Mouse (Mus musculus) spleen, adult 2 months (tissue): ENCODE measurements around the gene Parp2. TPM values are rescaled to one million over a fixed set of nuclear protein-coding genes. Genes with fewer than 3 reads are reported as not detected.

Experiments used
- DNase-seq, 2 experiments: peaks; one replicate each; pipeline versions ENCODE4 v3.0.0 to v3.0.0-alpha.2; 2012 to 2021; ENCODE audit warnings: low spot score in 2 of 2, low read depth in 1 of 2
- H3K27ac ChIP-seq: fragments of 200-500 bp; 2 replicates; pipeline ENCODE4 v1.5.1; 2012; ENCODE audit warnings: low read length, inconsistent platforms; ENCODE audit not compliant: insufficient read depth
- H3K27me3 ChIP-seq: fragments of 200-500 bp; 2 replicates; pipeline ENCODE4 v1.6.1; 2012; ENCODE audit warnings: mild to moderate bottlenecking, moderate library complexity, low read length, inconsistent platforms; ENCODE audit not compliant: control insufficient read depth, insufficient read depth
- H3K36me3 ChIP-seq: fragments of 200-500 bp; 2 replicates; pipeline ENCODE4 v1.6.1; 2012; ENCODE audit warnings: mild to moderate bottlenecking, low read length, inconsistent platforms; ENCODE audit not compliant: control insufficient read depth, insufficient read depth
- H3K4me1 ChIP-seq: fragments of 200-500 bp; 2 replicates; pipeline ENCODE4 v1.6.1; 2011; ENCODE audit warnings: inconsistent platforms; ENCODE audit not compliant: control insufficient read depth, insufficient read depth, insufficient read length
- H3K4me3 ChIP-seq: fragments of 200-500 bp; 2 replicates; pipeline ENCODE4 v1.5.1; 2011; ENCODE audit warnings: mild to moderate bottlenecking, inconsistent platforms; ENCODE audit not compliant: insufficient read depth, insufficient read length; ENCODE audit errors: extremely low read depth
- CTCF ChIP-seq: fragments of 200-500 bp; IDR thresholded peaks from 2 replicates; pipeline ENCODE4 v1.5.1; 2011; ENCODE audit warnings: mild to moderate bottlenecking, inconsistent platforms; ENCODE audit not compliant: insufficient read depth, insufficient read length, insufficient replicate concordance; ENCODE audit errors: extremely low read depth
- POLR2A ChIP-seq: fragments of 200-500 bp; IDR thresholded peaks from 2 replicates; pipeline ENCODE4 v1.6.1; 2011; ENCODE audit warnings: low read depth, low read length, inconsistent platforms
- WGBS: fragments of 180-500 bp; shearing (Covaris S2); methylation state at CpG from one replicate; pipeline ENCODE4 v1.1.7; 2018; 5-methylcytosine and 5-hydroxymethylcytosine counted together
- polyA plus RNA-seq: library from polyadenylated mRNA; depleted of rRNA; stranded (reverse); fragments of >200 nt; gene quantifications from 2 replicates; pipeline ENCODE4 v1.2.3, GENCODE M21; 2012

Gene Parp2
- polyA plus RNA-seq, 1 experiment = 17.5 TPM

- Histone ChIP-seq H3K4me3 (peak within 1 kb of the TSS; percentile 81), H3K36me3 (peaks cover 5% of the 10 kb centered on the region), H3K27ac (peak within 1 kb of the TSS; percentile 86), H3K27me3 (no peaks in the 10 kb centered on the region), H3K4me1 (no peaks in the 10 kb centered on the region; the same call in 1 of the 2 replicates)
- WGBS = 1% methylated on average over 21 of the region's 21 CpGs
- TF ChIP-seq CTCF (peak; percentile 92), POLR2A (0 out of 2 replicates have a peak, but pooled peaks have one; percentile 30)
- DNase-seq = peak; percentile 85 to 88
Observed at GRCm38 (mm10) chr14:50785251-50785637, 22.4 kb upstream of the Parp2 start, which contains the start of gene Ttc5. Gene Ttc5 (minus strand): TSS chr14:50785519.

- no peaks in the 10 kb centered on the region for H3K27me3 ChIP-seq
- no peaks in the 10 kb centered on the region; the same call in 1 of the 2 replicates for H3K4me1 ChIP-seq
- 18% methylated on average over 2 of the region's 2 CpGs for WGBS
- DNase-seq = no peak
- no peak overlapping the region for H3K27ac ChIP-seq
- no peaks in the 10 kb centered on the region for H3K36me3 ChIP-seq
- TF ChIP-seq POLR2A (no peak), CTCF (no peak)
- H3K4me3 ChIP-seq = no peak overlapping the region
Observed at GRCm38 (mm10) chr14:50788157-50788556, 19.5 kb upstream of the Parp2 start.

GRCm38 (mm10) chr14:50795261-50795935 is 12.2 kb upstream of the Parp2 start:
- no peak for DNase-seq
- H3K4me1 ChIP-seq = no peaks in the 10 kb centered on the region
- H3K27ac ChIP-seq = no peak overlapping the region
- no peaks in the 10 kb centered on the region for H3K36me3 ChIP-seq
- TF ChIP-seq POLR2A (no peak), CTCF (no peak)
- H3K4me3 ChIP-seq = no peak overlapping the region
- no peaks in the 10 kb centered on the region for H3K27me3 ChIP-seq
- WGBS = 94% methylated on average over 24 of the region's 24 CpGs

- no peak for DNase-seq
- no peak overlapping the region for H3K4me3 ChIP-seq
- no peak overlapping the region for H3K27ac ChIP-seq
- 88% methylated on average over 4 of the region's 4 CpGs for WGBS
- no peaks in the 10 kb centered on the region for H3K36me3 ChIP-seq
- H3K4me1 ChIP-seq = no peaks in the 10 kb centered on the region
- TF ChIP-seq POLR2A (no peak), CTCF (no peak)
- H3K27me3 ChIP-seq = no peaks in the 10 kb centered on the region
Observed at GRCm38 (mm10) chr14:50795965-50796364, 11.7 kb upstream of the Parp2 start.

- Histone ChIP-seq H3K4me1 (no peaks in the 10 kb centered on the region), H3K36me3 (no peaks in the 10 kb centered on the region), H3K4me3 (no peak overlapping the region), H3K27me3 (no peaks in the 10 kb centered on the region), H3K27ac (no peak overlapping the region)
- DNase-seq = no peak
- TF ChIP-seq CTCF (no peak), POLR2A (no peak)
- WGBS = 90% methylated on average over 1 of the region's 1 CpGs
Observed at GRCm38 (mm10) chr14:50796464-50796863, 11.2 kb upstream of the Parp2 start.

- H3K4me1 ChIP-seq = no peaks in the 10 kb centered on the region
- H3K36me3 ChIP-seq = no peaks in the 10 kb centered on the region
- TF ChIP-seq CTCF (no peak), POLR2A (no peak)
- DNase-seq = no peak
- H3K4me3 ChIP-seq = no peak overlapping the region
- H3K27me3 ChIP-seq = no peaks in the 10 kb centered on the region
- no peak overlapping the region for H3K27ac ChIP-seq
- 78% methylated on average over 2 of the region's 2 CpGs for WGBS
Observed at GRCm38 (mm10) chr14:50798512-50798911, 9.1 kb upstream of the Parp2 start.

GRCm38 (mm10) chr14:50799502-50800259 is 8.0 kb upstream of the Parp2 start:
- WGBS = 14% methylated on average over 3 of the region's 3 CpGs
- no peaks in the 10 kb centered on the region for H3K4me1 ChIP-seq
- H3K36me3 ChIP-seq = no peaks in the 10 kb centered on the region
- no peaks in the 10 kb centered on the region for H3K27me3 ChIP-seq
- H3K4me3 ChIP-seq = no peak overlapping the region
- H3K27ac ChIP-seq = no peak overlapping the region
- DNase-seq = peak; percentile 43 to 64
- TF ChIP-seq CTCF = no peak
